Mouse (Mus musculus) brain, adult 2 months (tissue): ENCODE data around the gene Sgsm3.

Experiments used
- DNase-seq: peaks from one replicate; pipeline ENCODE4 v3.0.0; 2011; ENCODE audit warnings: low read depth, low spot score

The Sgsm3 gene

GRCm38 (mm10) chr15:81023842-81024241 lies 46.3 kb downstream of the Sgsm3 start:
- DNase-seq: peak; percentile 56

GRCm38 (mm10) chr15:81026901-81027300 lies 49.3 kb downstream of the Sgsm3 start:
- DNase-seq: no peak

DNA sequence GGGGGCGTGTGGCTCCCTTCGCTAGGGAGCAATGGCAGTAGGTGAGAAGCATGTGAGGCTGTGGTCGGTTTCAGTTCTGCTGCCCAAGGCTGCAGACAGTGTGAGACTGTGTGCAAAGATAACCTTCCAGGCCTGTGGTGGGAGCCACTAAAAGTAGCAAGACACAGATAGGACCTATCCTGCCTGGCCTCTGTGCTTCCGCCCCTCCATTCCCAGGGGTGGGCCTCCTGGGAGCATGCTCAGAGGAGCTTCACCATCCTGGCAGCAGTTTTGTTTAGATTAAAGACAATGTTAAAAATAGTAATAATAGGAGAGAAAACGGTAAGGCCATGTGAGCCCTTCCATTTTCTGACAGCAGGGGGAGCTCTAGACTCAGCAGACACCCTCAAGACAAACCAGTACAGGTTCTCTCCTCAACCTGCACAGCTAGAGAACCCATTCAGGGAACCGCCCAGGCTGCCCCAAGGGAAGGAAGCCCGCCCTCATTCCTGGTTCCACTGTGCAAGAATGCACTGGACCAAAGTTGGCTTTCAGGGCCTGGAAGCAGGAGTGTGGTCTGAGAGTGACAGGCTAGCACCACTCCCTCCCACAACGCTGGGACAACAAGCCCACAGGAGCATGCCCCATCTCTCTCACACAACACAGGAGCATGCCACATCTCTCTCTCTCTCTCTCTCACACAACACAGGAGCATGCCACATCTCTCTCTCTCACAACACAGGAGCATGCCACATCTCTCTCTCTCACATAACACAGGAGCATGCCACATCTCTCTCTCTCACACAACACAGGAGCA lies 50.0 kb downstream of the Sgsm3 start:
- peak; percentile 92 for DNase-seq

DNA sequence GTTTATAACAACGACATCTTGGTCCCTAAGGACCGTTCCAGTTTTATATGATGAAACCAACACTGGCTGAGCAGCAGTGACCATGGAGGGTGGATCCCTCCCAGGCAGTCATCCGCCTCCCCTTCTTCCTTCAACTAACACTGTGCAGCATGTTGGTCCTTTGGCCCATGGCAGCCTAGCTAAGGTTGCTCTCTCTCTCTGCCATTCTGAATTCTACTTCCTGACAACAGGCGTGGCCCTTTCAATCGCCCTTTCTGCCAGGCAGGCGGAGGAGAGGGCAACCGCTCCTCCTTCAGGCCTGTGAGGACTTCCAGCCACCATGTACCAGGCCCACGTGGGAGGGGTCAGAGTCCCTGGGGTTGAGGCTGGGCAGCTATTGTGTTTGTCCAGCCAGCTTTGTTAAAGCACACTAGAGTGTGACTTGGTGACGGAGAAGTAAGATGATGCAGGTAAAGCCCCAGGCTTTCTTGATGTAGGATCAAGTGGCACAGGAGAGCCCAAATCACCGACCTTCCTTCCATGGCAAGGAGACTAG lies 53.4 kb downstream of the Sgsm3 start:
- DNase-seq: no peak

GRCm38 (mm10) chr15:81031611-81032010 lies 54.0 kb downstream of the Sgsm3 start:
- no peak for DNase-seq

DNA sequence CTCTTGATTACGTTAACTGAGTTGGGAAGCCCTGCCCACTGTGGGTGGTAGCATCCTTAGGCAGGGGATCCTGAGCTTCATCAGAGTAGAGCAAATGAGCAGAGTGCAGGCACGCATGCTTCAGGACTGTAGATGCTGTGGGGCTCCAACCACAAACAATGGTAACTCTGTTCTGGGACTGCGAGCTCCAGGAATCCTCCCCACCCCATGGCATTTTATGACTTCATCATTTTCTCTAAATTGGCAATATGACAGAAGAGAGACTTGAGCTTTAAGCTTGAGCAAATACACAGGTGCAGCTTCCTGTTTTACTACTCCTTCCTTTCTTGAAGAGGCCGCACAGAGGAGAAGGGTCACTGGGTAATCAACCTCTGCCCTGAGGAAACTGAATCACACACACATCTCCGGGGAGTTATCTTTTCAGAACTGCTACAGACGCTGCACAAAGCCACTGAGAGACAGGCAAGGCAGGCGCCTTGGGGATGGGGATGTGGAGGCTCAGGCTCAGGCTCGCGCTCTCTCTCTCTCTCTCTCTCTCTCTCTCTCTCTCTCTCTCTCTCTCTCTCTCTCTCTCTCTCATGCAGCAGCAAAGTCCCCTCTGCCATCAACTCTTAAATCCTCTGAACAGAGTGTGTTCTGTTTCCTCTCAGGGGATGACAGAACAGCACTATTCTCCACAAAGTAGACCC lies 55.5 kb downstream of the Sgsm3 start:
- DNase-seq: no peak

- no peak for DNase-seq
These were observed 56.6 kb downstream of the Sgsm3 start for GRCm38 (mm10) chr15:81034119-81034518.

DNA sequence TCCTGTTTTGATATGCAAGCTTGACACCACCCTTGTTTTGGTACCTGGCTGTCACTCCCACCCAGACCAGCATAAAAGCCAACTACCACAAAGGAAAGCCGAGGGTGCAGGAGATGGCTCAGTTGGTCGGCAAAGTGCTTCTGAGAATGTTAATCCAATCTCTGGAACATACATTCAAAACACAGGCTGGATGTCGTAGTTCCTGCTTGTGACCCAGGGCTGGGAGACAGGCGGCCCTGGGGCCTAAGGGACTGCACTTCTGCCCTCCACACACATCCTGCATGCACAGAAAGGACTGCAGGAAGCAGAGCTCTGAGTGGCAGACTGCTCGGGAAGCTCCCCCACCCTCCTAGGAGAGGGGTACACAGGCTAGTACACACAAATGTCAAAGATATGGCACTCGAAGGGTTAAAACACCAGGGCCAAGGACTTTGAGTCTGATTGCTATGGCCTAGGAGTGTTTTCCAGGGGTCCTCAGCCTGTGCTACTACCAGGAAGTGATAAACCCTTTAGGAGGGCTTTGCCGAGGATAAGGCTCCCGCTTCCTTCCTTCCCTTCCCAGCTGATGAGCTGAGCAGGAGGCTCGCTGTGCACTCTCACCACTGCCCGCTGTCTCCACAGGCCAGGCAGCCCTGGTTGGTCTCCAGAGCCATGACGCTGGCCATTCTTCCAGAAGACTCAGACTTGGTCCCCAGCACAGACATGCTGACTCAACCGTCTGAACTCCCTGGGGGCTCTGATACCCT lies 58.0 kb downstream of the Sgsm3 start:
- no peak for DNase-seq

GRCm38 (mm10) chr15:81038419-81038818 lies 60.9 kb downstream of the Sgsm3 start:
- DNase-seq: no peak

DNA sequence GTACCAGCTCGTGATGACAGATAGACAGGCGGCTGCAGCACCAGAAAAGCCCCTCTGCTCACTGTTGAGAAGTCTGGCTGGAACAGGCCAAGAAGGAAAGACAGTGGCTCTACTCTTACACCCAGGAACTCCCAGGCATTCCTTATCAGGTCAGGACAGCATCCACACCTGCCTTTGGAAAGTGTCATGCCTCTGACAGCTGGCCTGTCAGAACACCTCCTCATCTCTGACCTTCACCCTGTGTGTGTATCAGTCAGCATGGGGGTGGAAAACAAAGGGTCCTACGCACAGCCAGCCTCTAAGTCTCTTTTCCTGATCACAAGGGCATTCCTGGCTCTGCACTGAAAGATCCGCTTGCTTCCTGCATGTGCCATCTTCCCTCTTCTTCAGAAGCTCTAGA lies 64.2 kb downstream of the Sgsm3 start:
- DNase-seq: no peak

DNA sequence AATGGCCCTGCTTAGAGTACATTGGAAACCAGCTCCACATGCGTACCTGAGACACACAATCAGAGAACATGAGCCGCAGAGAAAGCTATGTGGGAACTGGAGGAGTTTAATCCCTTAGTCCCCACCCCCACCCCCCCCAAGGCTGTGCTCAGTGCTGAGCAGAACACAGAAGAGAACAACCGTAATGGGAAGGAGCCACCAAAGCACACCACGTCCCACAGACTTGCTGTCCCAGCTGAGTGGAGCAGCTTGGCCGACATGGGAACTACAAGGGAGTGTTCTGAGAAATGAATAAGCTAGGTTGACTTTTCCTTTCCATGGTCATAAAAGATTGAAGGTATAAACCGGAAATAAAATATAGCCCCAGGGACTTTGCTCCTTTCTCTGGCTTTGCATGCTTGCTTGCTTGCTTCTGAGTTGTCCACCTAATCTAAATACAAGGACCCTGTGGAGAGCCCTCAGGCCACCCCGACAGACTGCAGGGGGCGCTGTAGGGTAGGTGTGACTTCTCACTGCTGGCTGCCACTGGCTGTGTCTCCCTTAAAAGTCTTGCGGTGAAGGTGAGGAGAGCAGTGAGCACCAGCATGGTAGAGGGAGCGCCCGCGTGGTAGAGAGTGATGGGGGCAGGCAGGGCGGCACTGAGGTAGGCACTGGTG lies 64.8 kb downstream of the Sgsm3 start:
- no peak for DNase-seq

- DNase-seq: no peak
These were observed 66.9 kb downstream of the Sgsm3 start for GRCm38 (mm10) chr15:81044446-81044845.

DNA sequence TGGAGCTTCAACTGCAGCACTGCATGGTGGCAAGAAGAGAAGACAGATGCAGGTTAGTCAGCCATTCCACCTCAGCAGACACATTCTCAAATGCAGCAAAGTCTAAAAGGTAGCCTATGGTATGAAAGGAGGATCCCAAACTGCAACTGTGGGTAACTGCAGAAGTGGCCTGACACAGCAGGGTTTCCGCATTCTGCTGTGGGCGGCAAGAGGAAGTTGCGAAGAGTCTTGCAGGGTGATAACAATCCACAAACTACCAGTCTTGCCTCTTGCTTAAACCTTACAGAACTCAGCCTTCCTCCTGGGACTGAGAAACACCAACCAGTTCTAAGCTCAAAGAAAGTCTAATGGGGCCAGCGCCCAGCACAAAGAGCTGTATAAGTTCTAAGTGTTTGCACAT lies 67.8 kb downstream of the Sgsm3 start:
- no peak for DNase-seq

DNA sequence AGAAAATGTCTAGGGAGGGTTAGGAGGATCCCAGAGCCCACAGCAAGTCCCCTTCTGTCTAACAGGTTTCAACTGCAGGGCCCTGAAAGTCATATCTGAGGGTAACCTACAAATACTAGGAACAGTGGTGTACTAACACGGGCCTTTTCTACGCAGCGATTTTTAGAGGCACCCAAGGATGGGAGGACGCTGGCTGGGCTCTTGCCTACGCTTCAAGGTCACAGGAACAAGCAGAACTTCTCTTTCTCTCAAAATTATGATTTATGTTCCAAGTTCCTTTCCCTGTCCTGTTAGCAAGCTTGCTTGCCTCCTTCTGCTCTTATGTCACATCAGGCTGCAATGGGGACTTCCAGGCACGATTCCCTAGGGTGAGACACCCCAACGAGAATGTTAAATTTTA lies 68.5 kb downstream of the Sgsm3 start:
- no peak for DNase-seq

DNA sequence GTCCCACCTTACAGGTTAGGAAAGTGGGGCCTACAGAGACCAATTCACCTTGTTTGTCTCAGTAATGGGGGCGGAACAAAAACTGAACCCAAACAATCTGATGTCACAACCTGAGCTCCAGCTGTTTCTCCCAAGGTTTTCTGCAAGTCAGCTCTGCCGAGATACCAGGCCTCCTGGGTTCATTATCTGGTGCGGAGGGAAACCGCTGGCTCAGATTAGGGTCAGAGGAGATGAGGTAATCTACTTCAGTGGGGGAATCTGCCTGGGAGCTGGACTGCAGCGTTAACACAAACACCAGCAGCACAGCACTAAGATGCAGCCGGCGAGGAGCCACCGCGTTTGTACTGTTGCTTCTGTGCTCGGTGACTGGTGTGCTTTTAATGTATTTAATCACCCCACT lies 69.9 kb downstream of the Sgsm3 start:
- no peak for DNase-seq

GRCm38 (mm10) chr15:81049401-81050053 lies 72.0 kb downstream of the Sgsm3 start:
- peak; percentile 61 for DNase-seq

DNA sequence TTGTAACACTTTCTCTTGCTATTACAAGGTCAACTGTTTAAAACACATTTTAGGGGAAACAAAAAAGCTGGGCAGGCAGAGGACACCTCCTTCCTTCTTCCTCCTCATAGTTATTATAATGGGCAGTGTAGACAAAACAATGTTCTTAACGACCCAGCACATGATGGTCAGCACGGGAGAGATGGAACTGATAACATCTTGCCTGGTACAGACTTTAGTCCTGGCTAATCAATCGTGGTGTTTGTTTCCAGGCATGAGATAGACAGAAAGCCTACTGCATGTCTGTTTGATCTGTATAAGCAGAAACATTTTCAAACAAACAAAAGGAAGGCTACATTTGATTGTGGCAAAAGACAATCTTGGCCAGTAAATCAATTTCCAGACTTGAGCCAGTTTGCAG lies 72.9 kb downstream of the Sgsm3 start:
- DNase-seq: no peak

- DNase-seq: no peak
These were observed 74.9 kb downstream of the Sgsm3 start for GRCm38 (mm10) chr15:81052491-81052890.

- DNase-seq: no peak
These were observed 77.9 kb downstream of the Sgsm3 start for GRCm38 (mm10) chr15:81055488-81055887.

- no peak for DNase-seq
These were observed 80.2 kb downstream of the Sgsm3 start for GRCm38 (mm10) chr15:81057736-81058135.

DNA sequence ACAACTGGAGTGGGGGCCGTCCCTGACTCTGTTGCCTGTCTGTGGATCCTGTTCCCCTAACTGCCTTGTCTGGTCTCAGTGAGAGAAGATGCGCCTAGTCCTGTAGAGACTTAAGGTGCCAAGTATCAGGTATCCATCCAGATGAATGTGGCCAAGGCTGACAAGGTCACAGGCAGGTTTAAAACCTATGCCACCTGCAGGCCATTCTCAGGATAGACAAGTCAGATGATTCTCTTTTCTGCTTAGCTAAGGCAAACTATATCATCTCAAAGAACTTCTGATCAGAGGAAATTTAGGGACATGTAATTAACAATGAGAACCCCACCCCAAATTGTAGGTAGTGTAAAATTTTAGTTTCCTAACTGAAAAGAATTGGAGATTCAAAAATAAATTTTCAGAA lies 83.4 kb downstream of the Sgsm3 start:
- no peak for DNase-seq
